Mouse (Mus musculus) 416B (cell line): ENCODE data around the gene Rnaseh1.

ENCODE experiments used
- DNase-seq: peaks from one replicate; pipeline ENCODE4 v3.0.0; 2011; ENCODE audit warnings: low read depth

Gene Rnaseh1

DNA sequence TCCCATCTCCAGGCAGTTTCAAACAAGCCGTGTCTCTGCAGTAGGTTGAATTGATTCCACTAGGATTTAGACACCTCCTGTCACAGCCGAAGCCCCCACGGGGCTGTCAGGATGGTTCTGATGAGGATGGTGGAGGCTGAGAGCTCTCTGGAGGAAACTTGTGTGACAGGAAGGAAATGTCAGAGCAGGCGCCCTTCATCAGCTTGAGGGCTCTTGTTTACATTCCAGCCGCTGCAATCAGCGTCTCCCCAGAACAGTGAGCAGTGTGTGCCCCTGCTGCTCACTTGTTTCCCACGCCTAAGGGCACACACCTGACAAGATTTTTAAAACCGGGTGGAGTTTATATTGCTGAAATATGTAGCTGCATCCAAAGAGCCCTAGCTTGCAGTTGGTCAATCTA is 17.9 kb downstream of the Rnaseh1 start:
- DNase-seq: no peak

DNA sequence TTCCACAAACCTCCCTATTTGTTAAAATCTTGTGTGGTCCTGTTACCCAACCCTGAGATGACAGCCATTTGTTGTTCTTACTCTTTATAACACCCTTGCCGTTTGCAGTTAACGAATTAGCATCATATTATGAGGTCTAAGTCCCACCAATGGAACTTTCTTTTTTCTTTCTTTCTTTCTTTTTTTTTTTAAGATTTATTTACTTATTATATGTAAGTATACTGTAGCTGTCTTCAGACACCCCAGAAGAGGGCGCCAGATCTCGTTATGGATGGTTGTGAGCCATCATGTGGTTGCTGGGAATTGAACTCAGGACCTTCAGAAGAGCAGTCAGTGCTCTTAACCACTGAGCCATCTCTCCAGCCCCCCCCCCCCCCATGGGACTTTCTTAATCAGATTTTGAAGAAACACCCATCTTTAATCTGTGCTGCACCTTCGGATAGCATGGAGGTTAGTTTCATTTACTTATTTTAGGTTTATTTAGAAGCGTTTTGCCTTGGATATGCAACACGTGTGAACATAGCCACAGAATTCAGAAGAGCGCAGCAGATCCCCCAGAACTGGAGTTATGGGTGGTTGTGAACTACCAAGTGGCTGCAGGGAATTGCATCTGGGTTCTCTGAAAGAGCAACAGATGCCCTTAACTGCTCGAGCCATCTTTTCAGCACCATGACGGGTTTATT is 24.8 kb downstream of the Rnaseh1 start:
- DNase-seq: peak; percentile 72

DNA sequence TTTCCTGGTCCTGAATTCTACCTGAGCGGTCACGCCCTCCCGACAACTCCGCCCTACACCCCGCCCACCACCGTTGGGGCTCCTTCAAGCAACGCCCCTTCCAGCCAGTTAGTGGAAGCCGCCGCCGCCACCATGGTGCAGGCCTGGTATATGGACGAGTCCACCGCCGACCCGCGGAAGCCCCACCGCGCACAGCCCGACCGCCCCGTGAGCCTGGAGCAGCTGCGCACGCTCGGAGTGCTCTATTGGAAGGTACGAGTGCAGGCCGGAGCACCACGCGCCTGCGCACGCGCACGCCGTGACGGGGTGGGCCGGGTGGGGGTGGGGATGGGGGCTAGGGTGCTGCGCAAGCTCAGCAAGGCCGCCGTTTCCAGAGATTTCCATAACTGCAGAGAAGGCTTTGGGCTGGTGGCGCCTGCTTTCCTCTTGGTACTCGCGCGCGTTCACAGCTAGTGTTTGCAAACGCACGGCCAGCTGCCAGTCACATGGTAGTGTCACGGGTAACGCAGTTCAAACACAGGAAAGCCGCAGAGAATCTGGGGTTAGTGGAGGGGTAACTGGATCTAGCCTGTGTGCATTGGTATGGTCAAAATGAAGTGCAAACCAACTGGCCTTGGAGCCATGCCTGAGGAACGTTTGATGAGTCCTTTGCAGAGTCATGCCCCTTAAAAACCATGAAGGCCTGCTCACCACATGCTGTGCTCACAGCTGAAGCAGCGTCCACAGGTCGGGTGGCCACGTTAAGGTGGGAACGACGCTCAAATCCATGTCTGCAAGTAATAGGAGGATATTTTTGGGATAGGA is 25.9 kb downstream of the Rnaseh1 start, which contains the start of gene Adi1:
Adi1 (plus strand) TSS at position 111 of the 804 bp plus-strand sequence.
- DNase-seq: peak; percentile 86

DNA sequence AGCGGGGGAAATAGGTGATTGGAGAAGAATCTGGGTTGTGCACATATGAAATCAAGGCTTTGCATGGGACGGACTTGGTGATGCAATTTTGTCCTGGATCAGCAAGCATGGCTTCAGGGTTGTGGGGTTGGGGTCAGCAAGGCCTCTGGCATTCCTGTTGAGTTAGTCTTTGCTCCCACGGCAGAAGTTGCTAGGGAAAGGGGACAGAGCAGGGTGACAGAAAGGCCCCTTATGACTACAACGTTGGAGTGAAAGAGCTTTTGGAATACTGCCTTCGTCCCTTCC is 26.5 kb downstream of the Rnaseh1 start:
- DNase-seq: no peak

DNA sequence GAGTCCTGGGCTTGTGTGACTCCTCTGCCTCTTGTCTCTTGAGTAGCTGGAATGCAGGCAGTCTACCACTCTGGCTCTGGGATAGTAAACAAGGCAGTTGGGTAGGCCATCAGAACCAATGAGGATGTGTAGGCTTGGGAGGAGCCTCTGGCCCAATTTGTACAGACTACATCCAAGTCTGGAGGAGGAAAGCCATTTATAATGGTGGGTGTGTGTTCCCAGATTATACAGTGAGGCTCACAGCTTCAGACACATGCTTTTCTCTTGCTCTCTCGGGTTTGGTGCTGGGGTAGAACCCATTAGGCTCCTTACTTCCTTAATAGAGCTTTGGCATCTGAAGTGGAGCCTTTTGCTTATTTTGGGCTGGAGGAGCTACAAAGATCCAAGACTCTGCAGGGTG is 35.3 kb downstream of the Rnaseh1 start:
- no peak for DNase-seq

DNA sequence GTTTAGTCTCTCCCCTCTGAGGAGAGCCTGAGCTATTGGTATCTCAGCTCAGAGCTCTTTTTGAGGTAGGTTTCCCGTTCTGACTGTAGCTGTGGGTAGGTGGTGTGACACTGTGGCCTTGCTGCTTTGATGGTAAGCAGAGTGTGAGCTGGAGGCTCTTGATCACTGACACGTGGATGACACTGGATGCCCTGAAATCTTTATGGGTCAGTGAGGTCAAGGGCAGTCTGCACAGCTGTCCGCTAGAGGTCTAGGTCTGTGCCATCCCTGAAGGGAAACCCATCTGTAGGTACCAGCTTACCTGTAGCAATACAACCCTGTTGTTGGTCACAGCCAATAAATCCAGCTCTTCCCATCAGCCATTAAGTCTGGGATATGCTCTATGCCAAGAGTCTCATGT is 36.4 kb downstream of the Rnaseh1 start:
- no peak for DNase-seq

DNA sequence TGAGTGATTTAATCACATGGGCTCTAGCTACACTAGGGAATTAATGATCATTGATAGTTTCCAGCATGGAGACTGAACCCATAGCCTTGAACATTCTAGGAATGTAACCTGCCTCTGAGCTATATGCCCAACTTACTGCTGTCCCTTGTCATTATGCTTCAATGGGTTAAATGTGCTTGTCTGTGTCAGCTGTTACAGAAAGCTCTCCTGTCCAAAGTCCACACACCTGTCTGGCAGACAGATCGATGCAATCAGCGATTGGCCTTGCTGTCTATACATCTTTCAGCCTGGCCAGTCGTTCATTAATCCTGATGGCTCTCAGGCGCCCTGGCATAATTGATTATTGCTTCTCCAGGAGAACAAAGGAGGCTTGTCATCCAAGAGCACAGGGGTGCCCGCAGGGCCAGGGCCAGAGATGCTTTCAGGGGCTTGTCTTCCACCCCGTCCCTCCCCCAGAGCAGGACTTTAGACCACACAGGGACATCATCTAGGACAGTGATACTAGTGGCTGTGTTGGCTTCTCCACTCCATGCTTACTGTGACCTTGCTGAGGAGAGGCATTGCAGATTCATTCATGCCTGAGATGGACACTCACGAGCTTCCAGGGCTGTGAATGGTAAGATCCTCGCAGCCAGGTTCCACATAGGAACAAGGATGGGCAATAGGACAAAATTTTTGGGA is 36.9 kb downstream of the Rnaseh1 start:
- DNase-seq: no peak

DNA sequence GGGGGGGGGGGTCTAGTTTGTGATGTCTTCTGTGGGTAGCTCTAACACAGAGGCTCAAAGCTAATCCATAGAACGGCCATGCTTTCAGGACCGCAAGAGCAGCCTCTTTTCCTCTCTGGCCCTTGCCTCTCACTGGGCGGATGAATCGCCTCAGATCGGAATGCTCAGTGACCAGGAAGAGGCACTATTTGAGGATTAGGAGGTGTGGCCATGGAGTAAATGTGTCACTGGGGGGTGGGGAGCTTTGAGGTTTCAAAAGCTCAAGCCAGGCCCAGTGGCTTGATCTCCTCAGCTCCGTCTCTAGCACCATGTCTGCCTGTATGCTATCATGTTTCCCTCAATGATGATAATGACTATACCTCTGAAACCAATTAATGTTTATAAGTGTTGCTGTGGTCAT is 39.6 kb downstream of the Rnaseh1 start:
- DNase-seq: no peak

DNA sequence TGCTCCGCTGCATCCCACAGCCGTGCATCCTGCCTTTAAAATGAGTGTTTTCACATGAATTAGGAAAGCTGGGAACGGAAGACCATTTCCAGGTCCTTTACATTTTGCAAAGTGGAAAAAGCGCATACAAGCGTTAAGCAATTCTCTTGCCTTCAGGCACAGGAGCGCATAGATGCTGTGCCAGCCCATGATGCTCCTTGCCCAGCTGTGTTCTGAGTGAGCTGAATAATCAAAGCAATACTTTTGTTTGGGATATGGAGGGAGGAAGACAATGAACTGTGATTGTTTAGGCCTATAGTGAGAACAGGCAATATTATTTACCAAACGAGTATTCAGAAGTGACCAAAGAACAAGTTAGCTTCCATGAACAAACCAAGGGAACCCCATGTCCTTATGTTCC is 41.3 kb downstream of the Rnaseh1 start:
- DNase-seq: no peak

DNA sequence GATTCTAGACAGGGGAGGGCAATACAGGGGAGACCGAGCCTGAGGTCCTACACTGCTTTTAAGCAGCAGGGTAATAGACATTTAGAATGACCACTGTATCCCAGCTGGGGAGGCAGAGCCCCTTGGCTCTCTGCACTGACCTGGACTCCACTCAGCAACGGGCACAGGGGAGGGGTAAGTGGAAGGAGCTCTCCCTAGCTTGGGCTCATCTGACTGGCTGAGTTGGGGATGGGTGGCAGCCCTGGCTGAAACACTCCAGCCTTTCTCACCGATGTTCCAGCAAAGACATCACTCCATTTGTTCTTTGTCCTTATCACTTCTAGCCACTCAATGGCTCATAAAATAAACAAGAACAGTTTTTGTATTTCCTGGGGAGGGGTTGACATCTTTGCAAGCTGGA is 44.3 kb downstream of the Rnaseh1 start:
- no peak for DNase-seq

DNA sequence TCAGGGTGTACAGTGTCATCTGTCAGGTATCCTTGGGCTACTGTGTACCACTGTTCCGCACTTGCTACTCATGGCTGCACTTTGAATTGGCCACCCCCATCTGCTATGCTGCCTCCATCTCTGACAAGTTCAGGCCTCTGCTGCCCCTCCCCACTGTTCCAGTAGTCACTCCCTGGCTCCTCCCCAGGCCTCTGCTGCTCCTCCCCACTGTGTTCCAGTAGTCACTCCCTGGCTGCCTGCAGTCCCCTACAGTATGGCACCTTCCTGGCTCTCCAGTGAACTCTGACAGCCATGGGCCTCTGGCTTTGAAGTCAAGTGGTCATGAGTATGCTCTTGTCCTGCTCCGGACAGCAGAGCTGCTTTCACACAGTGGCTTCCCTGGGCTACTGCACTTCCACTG is 44.8 kb downstream of the Rnaseh1 start:
- DNase-seq: peak; percentile 22

DNA sequence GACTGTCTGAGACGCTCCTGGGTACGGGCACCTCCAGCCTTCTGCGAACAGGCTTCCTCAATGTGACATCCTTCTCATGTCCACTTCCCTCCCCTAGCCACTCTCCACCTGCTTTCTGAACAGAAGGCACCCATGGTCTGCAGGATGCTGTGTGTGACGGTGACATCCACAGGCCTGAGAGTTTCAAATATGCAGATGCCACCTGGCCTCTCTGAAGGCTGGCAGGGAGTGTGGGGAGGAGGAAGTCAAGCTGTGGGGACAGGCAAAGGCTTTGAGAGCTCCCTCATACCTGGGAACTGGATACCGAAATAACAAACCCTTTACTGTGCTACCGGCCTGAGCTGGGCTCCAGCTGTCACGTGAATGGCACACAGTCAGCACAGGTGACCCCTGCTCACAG is 45.4 kb downstream of the Rnaseh1 start:
- no peak for DNase-seq

DNA sequence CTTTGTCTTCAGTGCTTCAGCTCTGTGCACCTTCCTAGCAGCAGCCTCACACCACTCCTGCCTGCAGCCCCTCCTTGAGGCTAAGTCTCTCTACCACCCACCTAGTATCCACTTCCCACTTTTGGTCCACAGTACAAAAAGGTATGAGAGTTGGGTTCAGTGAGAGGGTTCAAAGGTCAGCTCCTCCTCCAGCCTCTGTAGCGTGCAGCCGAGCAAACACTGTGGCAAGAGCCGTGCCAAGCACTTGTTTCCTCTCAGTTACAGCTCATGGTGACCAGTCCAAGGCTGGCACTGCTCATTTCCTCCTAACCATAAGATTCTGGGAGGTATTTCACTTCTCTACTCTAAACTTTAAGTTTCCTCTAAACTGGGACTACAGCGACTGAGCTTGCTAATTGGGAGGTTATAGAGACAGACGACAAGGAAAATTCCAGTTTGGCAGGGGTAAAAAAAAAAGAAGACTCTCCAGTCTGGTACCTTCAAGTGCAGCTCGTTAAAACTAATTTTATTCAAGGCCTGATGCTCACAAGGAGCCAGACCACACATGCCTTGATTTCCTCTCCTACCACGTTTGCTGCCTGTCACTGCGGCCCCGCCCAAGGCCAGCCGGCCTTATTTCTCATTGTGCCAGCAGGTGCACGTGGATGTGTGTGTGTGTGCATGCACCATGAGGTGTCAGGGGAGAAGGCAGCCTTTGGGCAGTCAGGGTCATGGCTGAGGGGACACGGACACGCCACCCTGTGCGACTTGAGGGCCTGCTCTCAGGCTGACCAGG is 48.6 kb downstream of the Rnaseh1 start:
- DNase-seq: peak; percentile 31

DNA sequence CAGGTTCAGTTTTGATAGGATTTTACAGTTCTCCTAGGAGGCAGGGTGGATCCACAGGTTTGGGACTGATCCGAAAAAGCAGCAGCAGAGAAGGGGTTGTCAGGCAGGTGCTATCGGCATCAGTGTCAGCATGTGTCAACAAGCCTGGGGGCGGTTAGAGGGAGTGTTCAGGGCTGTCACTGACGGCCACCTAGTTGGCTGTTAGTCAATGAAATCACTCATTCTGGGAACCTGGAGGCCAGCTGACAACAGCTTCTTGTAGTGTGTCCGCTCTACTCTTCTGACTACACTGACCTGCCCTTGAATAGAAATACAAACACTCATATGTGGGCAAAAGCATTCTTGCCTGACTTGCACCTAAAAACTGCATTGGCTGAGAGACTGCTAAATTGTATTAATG is 49.7 kb downstream of the Rnaseh1 start:
- no peak for DNase-seq

DNA sequence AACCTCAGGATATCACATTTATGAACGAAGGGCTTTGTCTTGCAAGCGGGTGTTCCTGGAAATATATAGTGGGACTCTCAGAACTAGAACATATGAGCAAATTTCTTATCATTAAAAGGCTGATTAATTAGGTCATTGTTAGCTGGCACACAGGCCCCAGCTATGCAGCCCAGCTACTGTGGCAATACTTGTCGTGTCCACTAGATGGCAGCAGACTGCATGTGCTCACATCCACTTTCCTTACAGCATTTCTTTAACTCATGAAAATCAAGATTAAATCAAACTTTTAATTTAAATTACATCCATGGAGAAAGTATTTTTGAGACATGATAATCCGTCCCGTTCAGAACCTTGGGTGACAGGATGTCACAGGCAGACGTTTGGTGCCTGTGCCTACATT is 50.3 kb downstream of the Rnaseh1 start:
- peak; percentile 81 for DNase-seq

DNA sequence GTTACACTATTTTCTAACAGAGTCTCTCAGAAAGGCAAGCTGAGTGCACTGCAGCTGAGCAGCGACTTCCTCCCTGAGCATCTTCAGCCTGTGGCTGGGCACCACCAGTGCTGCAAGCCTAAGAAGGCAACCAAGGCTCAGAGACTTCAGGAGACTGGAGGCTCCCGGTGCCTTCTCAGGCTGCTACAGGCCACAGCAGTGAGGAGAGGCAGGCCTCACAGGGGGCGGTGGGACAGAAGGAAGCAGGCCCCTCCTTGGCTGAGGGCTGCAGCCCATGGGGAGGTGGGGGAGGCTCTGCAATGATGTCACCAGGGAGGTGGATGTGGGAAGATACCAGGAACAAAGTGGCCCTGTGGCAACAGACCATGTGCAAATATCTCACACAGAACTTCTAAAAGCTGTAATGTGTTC is 50.7 kb downstream of the Rnaseh1 start:
- DNase-seq: peak; percentile 85

DNA sequence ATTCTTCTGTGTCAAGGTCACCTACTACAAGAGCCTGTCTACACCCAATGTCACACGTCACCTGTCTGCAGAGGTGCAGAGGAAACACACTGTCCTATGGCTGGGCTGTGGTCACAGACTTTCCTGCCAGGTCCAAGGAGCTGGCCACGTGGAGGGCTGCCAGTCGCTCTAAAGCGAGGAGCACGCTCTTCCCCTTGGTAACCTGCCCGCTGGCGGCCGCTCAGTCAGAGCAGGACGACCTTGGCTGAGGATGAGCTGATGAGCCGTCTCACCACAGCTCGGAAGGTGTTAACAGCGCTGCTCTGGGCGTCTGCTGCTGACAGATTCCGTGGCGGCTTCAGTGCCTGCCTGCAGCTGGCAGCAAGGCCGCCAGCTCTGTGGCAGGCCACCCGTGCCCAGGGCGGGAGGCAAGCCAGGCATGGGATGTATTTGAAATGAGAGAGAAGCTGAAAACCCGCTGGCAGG is 51.2 kb downstream of the Rnaseh1 start:
- DNase-seq: peak; percentile 87

DNA sequence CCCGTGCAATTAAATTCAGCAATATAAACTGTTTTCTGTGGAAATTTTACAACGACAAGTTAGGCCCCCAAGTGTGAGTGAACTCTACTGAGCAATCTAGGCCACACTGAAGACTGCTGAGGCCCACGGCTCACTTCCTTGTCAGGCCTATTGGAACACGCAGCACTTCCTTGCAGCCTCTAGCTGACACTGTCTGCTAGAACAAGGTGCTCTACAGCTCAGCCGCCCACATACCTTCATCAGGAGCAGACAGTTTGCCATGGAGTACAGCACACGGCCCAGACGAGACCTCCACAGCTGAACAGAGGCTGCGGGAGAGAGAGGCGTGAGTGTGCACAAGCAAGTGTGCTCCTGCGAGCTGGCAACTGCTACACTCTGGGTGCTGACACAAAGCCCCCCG is 51.9 kb downstream of the Rnaseh1 start:
- DNase-seq: peak; percentile 42

DNA sequence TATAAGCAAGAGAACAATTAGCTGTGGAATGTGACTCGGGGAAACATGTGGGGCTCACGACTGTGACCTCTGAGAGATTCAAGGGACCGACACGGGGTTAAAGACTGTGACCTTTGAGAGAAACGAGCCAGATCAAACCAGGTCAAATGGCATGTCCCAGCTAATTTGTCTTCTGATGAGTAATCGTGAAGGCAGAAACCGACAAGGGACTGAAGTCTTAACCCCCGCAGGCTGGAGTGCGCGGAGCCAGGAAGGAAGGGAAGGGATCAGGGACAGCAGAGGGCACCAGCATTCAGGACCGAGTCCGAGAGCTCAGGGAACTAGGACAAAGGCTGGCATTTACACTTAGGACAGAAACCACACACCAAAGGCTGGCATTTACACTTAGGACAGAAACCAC is 55.0 kb downstream of the Rnaseh1 start:
- no peak for DNase-seq

DNA sequence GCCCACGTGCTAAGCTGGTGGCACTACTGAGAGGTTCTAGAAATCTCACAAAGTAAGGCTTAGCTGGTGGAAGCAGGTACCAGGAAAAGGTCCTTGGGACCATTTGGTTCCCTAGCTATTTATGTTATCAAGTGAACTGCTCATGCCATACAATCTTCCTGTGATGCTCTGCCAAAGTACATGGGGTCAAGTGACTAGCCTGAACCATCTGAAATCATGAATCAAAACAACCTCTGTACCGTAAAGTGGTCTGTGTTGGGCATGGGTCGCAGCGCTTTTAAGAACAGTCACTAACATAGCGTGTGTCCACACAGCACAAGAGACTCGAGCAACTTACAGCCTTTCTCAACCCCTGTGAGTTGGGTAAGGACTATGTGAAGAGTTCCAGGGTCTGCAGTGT is 55.8 kb downstream of the Rnaseh1 start:
- DNase-seq: no peak

DNA sequence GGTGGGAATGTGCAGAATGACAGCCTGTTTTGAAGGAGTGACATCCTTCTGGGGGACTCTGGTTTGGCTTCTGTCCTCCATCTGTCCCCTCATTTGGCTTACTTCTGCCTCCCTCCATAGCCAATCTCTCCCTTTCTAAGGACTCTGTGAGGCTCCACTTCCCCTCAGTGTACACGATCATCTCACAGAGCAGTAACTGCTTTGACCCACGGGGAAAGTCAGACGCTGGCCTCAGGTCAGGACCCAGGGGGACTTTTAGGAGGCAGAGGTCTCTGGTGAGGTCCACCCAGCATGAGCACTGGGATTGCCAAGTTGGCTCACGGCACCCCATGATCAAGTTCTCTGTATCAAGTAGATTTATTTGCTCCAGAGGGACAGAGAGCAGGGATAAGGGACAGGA is 58.8 kb downstream of the Rnaseh1 start:
- no peak for DNase-seq
